Mouse (Mus musculus): Measurements from ENCODE around the gene Eef1akmt2.

Eef1akmt2 gene

DNA sequence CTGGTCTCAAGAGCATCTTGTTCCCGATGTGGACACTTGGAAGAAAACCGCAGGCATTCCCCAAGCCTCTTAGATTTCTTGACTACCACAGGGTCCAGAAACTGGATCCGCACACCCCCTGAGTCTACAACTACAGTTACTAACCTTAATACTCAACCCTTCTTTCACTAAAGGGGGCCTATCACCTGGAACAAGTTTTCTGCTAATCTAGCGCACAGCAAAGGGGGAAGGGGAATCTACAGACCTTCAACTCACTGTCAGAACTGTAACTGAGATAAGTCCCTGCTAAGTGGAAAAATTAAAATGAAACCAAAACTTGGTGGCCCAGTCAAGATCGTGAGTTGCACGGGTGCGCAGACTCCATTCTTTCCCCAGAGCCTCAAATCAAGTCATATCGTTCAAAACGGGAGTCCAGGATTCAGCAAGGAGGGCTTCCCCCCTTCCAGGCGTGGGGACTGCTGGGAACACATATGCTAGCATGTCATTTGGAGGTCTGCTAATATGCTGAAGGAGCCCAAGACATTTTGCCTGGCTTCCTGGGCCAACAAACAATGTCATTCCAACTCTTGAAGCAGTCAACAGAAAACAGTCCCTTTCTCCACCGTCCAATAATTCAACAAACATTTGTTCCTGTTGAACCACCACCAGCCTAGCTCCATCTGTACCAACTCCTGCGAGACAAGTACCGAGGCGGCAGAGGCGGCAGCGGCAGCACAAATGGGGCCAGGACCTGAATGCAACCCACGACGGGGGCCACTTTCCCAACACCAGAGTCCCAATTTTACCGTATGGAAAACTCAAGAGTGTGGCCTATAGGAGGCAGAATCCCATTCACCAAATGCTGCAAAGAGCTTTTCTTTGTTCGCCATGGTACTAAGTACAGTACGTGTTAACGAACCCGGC is 40.5 kb downstream of the Eef1akmt2 start:
- DNase-seq (ENCODE audit: extremely low read depth, low read depth) = peak; percentile 60

DNA sequence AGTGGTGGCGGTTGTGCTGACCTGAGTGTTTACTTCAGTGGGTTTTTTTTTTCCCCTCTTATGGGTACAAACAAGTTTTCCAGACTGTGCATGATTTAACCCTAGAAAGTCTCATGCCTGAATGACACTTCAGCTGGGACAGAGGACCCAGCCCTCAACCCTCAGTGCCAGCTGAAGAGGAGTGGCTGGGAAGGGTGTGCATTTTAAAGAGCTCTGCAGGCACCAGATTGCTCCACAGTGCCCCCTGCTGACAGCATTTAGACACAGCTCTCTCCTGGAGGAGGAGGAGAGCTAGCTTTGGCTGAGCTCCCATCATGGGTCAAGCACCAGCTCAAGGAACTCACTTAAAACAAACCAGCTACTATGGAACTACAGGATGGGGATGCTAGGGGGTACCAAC is 41.6 kb downstream of the Eef1akmt2 start:
- DNase-seq (ENCODE audit: extremely low read depth, low read depth) = peak; percentile 65

- DNase-seq (ENCODE audit: extremely low read depth, low read depth) = no peak
Observed at GRCm38 (mm10) chr7:132810368-132810767, 42.1 kb downstream of the Eef1akmt2 start.

DNA sequence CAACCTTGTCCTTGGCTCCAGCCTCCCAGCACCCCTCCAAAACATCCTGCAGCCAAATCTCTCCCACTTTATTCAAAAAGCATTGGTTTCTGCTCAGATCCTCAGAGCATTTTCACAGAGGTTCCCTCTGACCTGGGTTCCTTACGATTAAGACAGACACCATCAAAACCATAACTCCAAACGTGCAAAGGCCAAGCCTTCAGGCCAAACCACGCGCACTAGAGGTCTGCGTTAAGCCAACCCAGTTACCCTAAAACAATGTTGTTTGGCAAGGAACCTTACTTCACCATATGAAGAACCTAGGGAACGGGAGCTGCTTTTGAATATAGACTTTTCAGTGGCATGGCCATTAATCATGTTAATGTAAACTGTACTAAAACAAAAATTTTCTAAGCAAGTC is 42.8 kb downstream of the Eef1akmt2 start:
- DNase-seq (ENCODE audit: extremely low read depth, low read depth) = no peak

DNA sequence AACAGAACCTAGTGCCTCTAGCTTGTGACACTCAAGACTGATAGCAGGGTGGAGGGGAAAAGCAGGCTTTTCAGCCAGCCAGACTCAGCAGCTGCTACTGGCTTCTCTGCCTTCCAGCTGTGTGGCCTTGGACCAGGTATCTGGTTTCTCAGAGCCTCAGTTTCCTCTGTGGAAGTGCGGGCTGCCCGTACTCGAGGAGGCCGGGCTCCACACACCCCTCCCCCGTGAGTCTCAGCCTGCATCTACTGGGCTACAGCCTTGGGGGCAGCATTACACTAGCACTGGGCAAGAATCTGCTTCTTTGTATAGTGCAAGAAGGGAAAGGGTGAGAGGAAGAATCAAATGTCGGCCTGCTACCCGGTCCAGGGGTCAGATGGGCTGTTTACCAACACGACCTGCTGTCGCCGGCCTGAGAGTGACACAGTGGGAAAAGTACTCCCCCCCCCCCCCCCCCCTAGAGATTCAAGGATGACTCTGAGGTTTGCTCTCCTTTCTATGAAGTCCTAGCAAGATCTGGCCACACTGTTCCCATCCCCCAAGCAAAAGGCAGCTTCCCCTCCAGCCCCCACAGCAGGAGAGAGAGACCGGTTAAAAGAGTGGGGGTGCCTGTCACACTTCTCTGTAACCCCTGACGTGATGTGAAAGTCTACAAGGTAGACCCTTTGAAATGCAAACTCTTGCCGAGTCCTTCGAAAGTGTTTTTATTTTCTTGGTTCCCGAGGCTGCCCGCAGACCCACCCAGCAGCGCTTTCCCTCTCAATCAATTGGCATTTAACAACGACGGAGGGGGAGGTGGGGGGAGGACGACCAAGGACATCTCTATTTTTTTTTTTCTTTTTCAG is 43.4 kb downstream of the Eef1akmt2 start:
- no peak for DNase-seq (ENCODE audit: extremely low read depth, low read depth)

DNA sequence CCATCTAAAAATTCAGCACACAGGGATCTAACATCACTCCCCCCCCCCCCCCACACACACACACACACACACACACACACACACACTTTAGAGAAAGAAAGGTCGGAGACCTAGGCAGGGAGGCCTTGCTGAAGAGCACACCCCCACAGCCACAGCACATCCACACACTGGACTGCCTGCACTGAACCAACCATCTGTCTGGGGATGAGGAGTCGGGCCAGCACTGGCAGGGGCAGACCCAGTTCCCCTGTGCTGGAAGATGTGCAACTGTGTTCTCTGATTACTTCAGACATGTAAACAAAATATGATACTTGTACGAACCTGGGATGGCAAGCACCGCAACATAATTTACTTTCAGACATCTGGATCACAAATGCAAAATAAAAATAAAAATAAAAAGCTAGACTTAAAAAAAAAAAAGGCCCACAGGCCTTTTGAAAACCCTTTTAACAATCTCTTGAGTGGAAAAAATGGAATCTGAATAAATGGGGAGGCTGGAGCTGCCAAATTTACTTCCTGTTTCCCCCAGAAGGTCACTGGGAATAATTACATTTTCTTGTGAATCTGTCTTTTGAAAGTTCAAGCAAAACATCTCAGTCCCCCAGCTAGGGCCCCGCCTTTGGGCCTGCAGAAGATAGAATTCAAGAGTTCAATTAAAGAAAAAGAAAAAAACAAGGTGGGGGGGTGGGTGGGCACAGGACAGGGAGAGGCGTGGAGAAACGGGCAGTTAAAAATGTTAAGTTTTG is 44.2 kb downstream of the Eef1akmt2 start:
- no peak for DNase-seq (ENCODE audit: extremely low read depth, low read depth)

- DNase-seq (ENCODE audit: extremely low read depth, low read depth) = no peak
Observed at GRCm38 (mm10) chr7:132806926-132807857, 45.3 kb downstream of the Eef1akmt2 start.

- no peak for DNase-seq (ENCODE audit: extremely low read depth, low read depth)
Observed at GRCm38 (mm10) chr7:132806286-132806685, 46.2 kb downstream of the Eef1akmt2 start.

- no peak for DNase-seq (ENCODE audit: extremely low read depth, low read depth)
Observed at GRCm38 (mm10) chr7:132804951-132805350, 47.5 kb downstream of the Eef1akmt2 start.

GRCm38 (mm10) chr7:132804461-132804860 is 48.0 kb downstream of the Eef1akmt2 start:
- no peak for DNase-seq (ENCODE audit: extremely low read depth, low read depth)

GRCm38 (mm10) chr7:132803962-132804361 is 48.5 kb downstream of the Eef1akmt2 start:
- peak; percentile 70 for DNase-seq (ENCODE audit: extremely low read depth, low read depth)

DNA sequence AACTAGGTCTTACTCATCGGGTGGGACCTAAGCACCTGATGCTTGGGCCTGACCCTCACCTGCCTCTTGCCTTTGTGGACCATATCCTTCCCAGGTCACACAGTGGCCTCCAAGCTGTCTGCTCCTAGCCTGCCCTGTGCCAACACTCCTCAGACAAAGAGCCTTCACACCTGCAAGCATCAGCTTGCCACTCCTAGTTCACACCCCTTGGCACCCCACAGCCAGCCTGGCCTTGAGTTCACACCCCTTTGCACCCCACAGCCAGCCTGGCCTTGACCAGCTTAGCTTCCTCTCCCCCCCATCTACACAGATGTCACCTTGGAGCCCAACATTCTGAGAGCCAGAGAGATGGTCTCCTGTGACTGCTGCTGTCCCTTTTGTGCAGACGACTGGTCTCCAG is 49.1 kb downstream of the Eef1akmt2 start:
- DNase-seq (ENCODE audit: extremely low read depth, low read depth) = no peak

DNA sequence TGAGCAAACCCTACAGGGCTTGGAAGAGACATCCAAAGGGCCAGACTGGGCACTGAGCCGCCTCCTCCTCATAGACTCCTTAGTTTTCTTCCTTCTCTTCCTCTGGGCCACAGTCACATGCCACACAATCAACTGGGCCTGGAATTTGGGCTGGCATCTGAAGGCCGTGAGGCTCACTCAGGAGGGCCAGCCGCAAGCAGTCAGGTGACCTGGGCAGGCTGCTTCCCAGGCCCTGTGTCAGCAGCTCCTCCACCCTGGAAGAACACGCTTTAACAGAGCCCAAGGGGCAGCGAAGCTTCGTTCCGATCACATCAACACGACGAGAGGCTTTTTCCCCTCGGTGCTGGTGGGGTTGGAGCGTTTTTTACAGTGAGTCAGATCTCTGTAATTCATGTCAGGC is 49.8 kb downstream of the Eef1akmt2 start:
- no peak for DNase-seq (ENCODE audit: extremely low read depth, low read depth)

DNA sequence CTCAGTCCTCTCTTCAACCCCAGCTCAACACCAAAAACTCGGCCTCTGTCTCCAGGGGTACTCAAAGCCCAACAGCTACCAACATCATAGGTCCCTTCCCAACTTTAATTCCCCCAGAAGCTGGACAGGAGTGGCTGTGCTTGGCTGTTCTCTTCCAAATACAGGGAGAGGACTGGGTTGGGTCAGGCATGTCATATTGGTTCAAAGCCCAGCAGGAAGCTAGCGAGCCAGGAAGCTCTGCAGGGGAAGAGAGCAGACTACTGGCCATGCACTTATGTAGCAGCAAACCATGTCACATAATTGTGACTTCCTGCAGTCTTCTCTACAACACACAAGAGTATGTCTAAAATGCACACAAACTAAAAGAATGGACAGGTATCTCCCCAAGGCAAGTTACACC is 50.4 kb downstream of the Eef1akmt2 start:
- DNase-seq (ENCODE audit: extremely low read depth, low read depth) = no peak

- DNase-seq (ENCODE audit: extremely low read depth, low read depth) = no peak
Observed at GRCm38 (mm10) chr7:132801509-132801908, 51.0 kb downstream of the Eef1akmt2 start.

DNA sequence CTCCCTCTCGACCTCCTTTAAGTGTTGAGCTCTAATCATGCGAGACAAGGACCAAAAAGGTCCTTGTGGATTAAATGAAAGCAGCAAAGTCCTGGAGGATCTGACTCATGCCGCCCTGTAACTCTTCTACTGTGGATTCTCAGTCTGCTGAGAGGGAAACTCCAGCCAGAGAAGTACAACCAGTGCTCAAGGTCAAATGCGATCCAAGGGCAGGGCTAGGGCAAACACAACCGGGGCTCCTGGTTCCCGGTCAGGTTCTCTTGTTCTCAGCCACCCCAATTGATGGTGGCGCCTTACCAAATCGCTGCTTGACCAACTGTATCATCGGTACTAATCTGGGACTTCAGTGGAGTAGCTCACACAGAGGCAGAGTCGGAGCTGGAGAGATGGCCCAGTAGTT is 51.6 kb downstream of the Eef1akmt2 start:
- DNase-seq (ENCODE audit: extremely low read depth, low read depth) = no peak

DNA sequence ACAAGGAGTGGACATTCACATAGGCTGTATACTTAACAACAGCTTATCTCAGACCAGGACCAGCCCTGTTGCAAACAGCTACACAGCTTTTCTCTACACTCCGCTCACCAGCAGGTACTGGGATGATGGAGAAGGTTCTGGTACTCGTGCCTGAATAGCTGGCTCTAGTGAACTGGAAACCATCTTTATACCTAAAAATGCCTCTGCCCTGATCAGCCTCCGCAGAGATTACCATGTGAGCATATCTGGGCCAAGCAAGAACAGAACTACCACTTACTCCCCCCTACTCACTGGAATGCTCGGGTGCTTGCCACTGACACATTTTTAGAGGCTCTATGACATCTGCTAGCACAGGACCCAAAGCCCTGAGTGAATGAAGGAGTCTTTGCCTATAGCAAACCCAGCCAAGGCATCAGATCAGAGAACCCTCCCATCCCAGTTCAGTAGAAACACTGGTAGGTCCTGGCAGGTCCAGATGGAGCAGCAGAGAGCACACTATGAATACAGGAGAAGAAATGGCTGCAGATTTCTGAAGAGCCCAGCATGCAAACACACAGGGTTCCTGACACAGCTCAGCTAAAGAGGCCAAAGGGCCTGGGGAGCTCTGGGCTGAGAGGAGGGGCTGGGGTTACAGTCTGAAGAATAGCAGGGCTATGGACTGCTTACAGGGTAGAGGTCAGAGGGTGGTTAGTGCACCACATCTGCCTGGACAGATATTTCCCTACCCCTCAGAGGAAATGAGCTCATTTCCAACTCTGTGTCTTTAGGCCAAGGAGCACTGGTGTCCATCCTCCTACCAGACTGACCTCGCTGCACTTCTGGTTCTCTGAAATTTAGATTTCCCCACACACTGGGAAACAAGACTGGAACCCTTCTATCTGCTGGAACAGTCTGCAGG is 53.1 kb downstream of the Eef1akmt2 start:
- DNase-seq (ENCODE audit: extremely low read depth, low read depth) = no peak

DNA sequence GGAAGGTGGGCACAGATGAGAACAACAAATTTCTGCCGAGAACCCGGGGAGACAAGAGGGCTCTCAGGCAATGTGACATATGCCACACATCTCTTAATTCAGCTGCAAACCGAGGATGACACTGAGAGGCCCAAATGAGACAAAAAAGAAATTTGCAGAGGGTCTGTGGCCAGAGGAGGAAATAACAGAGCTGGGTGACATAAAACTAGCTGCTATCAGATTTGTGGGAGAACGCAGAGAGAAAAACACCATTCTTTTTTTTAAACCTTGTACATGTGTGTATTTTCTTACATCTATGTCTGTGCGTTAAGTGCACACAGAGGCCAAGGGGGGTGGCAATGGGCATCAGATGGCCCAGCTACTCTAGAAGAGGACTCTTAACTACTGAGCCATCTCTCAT is 57.3 kb downstream of the Eef1akmt2 start:
- no peak for DNase-seq (ENCODE audit: extremely low read depth, low read depth)

DNA sequence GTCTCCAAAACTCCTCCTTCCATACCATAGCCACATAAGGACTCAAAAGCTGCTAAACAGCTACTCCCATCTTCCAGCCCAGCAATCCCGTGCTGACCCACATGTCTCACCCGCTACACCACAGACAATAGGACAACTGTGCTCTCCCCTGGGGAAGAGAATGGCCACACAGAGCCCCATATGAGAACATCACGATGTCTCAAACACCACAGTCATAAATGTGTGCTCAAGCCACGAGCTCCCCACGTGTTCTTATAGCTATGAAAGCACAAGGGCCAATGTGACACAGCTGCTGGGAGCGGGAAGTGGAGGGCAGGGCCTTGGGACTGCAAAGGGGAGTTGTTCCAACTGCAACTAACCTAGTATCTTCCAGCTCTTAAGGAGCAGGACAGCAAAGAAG is 59.0 kb downstream of the Eef1akmt2 start:
- DNase-seq (ENCODE audit: extremely low read depth, low read depth) = no peak
